Comparison of ENCODE assay signal across 19 mouse cellular contexts in genomic region chr4:105697123-105697522, GRCm38 (mm10).
"Had no signal": no experiment of that assay in that cellular context is flagged by ENCODE, and none has a peak within 500 bp of the region (broad histone marks: within the 10 kb centered on the region; RNA-seq: fewer than 3 reads in every experiment).

No protein-coding gene starts in this region.

- DNase-seq: kidney, adult 18-20 months; kidney, adult 9 months; kidney, postnatal 14 days; kidney, postnatal 4 days; left cerebral cortex, postnatal 4 days; liver, postnatal 0 days; midbrain, embryonic 14.5 days; right cerebral cortex, adult 18-20 months; right cerebral cortex, postnatal 25 days; thymus, adult 18-20 months; thymus, postnatal 14 days; thymus, postnatal 4 days had no signal

- H3K4me2 ChIP-seq: limb, embryonic 12.5 days; limb, embryonic 15.5 days; liver, embryonic 11.5 days; midbrain, embryonic 11.5 days had no signal

- H3K9ac ChIP-seq: limb, embryonic 12.5 days; limb, embryonic 15.5 days; liver, embryonic 14.5 days; liver, postnatal 0 days had no signal

- H3K36me3 ChIP-seq: limb, embryonic 12.5 days; limb, embryonic 15.5 days had no signal

- H3K27me3 ChIP-seq: limb, embryonic 12.5 days; limb, embryonic 15.5 days had no signal

- ATAC-seq: intestine, embryonic 16.5 days; liver, postnatal 0 days had no signal

- H3K4me3 ChIP-seq: limb, embryonic 12.5 days; limb, embryonic 15.5 days; megakaryocyte, embryonic 14.5 days had no signal

- H3K9me3 ChIP-seq: limb, embryonic 12.5 days; limb, embryonic 15.5 days; megakaryocyte, embryonic 14.5 days had no signal

- H3K27ac ChIP-seq: limb, embryonic 12.5 days; limb, embryonic 15.5 days; liver, embryonic 14.5 days had no signal

- H3K4me1 ChIP-seq: limb, embryonic 15.5 days had no signal
